Mouse (Mus musculus) brown adipose tissue, adult 24 weeks (tissue): ENCODE measurements around the gene Ugcg. TPM values are rescaled to one million over a fixed set of nuclear protein-coding genes. Genes with fewer than 3 reads are reported as not detected.
"Not testable (repeated sequence)": the region's sequence is repeated elsewhere in the genome, so short reads cannot be mapped to it uniquely, and the experiment has no call there.

Experiments
- H3K27ac ChIP-seq: fragments of 200-500 bp; replicated peaks from 2 replicates; pipeline ENCODE4 v1.5.1; 2012; ENCODE audit warnings: low read depth, mild to moderate bottlenecking, low read length
- H3K4me1 ChIP-seq: fragments of 200-500 bp; 2 replicates; pipeline ENCODE4 v1.6.1; 2012; ENCODE audit warnings: low read length, mixed read lengths; ENCODE audit not compliant: control insufficient read depth, insufficient read depth, insufficient read length
- H3K4me3 ChIP-seq: fragments of 200-500 bp; 2 replicates; pipeline ENCODE4 v1.5.1; 2012; ENCODE audit warnings: low read depth, mild to moderate bottlenecking, low read length, moderate library complexity; ENCODE audit not compliant: insufficient read depth
- polyA plus RNA-seq: library from polyadenylated mRNA; stranded (reverse); fragments of >200 nt; gene quantifications from 2 replicates; pipeline ENCODE4 v1.2.4, GENCODE M21; 2012; ENCODE audit not compliant: missing spikeins, insufficient read depth, insufficient read length

Ugcg gene
- polyA plus RNA-seq, 1 experiment: 7.0 TPM

DNA sequence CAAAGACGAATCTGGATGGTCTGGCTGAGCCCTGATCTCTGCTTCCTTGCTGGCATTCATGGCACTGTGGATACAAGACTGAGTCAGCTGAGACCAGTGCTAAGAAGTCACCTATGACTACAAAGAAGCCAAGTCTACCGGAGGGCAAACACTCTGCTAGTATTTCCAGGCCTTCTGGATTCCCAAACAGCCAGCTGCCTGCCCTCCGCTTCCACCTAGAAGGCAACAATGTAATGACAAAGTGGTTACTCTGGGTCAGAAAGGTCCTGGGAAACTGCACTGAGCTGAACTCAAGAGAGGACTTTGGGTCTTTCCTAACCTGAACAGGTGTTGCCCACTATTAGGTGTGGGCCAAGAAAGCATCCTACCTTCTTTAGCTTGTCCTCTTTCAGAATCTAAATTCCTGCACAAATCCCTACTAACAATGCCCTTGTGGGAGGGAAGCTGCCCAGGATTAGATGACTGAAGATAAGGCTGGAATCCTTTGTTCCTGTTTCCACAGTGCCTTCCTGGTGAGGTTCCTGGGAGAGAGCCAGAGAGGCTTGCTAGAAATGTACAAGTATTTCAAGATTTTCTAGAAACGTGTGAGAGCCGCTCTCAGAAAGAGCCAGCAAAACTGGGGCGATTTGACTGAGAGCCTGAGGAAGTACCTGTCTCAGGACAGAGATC is 63.5 kb downstream of the Ugcg start:
- H3K4me3 ChIP-seq: no peak overlapping the region
- peak overlapping the region; percentile 51 for H3K27ac ChIP-seq
- H3K4me1 ChIP-seq: peaks cover 20% of the 10 kb centered on the region; the same call in 1 of the 2 replicates

DNA sequence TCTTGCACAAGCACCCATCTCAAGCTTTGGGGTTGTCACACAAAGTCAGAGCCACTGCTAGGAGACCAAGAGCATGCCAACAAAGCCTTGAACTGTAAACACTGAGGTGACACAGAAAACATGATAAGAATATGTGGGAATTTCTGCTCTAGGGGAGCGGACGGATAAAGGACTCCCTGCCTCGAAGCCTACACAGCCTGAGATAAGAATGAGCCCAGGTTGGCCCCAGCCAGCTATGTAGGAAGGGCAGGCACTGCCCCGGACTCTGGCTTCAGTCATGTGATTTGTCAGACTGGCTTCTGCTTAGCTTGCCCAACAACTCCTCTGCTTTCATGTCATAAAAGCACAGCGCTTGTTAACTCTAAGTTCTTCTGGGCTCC is 64.0 kb downstream of the Ugcg start:
- Histone ChIP-seq H3K4me3 (no peak overlapping the region), H3K27ac (no peak overlapping the region; the same call in 1 of the 2 replicates), H3K4me1 (peaks cover 20% of the 10 kb centered on the region; the same call in 1 of the 2 replicates)

DNA sequence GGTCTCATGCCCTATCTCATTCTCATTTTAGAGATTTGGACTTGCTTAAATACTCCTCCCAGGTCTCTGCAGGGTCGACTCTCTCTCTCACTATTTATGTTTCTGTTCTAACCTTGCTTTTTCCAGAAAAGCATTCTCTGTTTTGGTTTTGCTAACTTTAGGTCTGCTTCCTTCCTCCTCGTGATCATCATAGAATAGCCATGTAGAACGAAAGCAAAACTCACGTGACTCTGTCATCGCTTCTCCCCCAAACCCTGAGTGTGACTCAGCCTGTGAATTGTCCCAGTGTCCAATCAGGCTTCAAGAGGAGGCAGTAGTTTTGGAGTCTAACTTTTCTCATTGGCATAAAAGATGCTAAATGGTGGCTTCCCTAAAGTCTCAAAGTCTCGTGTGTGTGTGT is 65.3 kb downstream of the Ugcg start:
- Histone ChIP-seq H3K4me3 (no peak overlapping the region), H3K4me1 (peaks cover 21% of the 10 kb centered on the region; the same call in 1 of the 2 replicates), H3K27ac (no peak overlapping the region)

DNA sequence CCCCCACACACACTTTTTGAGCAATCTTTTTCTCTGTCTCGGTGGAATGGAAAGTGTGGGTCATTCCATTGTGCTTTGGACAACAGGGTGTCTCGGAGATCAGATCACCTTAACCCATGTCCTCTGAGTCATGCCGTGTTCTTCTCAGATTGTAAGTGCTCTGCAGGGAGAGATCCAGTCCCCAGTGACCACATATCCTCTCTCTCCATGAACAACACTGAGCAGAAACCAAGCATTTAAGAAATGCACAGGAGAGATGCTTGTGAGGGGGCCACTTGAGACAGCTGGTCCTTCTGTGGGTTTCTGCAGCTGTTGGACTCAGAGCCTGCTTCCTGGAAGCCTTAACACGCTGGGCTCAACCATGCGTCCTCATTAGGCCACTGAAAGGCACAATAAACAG is 66.9 kb downstream of the Ugcg start:
- Histone ChIP-seq H3K27ac (no peak overlapping the region), H3K4me1 (peaks cover 25% of the 10 kb centered on the region; the same call in 1 of the 2 replicates), H3K4me3 (no peak overlapping the region)

DNA sequence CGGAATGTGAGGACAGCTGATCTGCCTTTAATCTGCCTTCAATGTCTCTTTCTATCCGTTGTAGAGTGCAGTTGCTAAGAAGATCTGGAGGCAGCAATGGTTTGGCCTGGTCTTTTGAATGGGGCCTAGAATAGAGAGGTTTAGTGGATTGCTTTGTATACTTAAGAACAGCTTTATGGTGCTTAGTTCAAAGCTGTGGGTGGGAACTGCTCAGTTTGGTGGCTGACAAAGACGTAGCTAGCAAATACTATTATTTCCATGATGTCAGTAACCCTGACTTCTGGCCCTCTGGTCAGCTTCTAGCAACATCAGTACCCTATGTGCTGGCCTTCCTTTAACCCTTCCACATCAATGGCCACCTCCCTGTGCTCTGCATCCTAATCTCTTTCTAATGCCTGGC is 68.8 kb downstream of the Ugcg start:
- peaks cover 31% of the 10 kb centered on the region; the same call in 1 of the 2 replicates for H3K4me1 ChIP-seq
- H3K27ac ChIP-seq: no peak overlapping the region
- no peak overlapping the region for H3K4me3 ChIP-seq

DNA sequence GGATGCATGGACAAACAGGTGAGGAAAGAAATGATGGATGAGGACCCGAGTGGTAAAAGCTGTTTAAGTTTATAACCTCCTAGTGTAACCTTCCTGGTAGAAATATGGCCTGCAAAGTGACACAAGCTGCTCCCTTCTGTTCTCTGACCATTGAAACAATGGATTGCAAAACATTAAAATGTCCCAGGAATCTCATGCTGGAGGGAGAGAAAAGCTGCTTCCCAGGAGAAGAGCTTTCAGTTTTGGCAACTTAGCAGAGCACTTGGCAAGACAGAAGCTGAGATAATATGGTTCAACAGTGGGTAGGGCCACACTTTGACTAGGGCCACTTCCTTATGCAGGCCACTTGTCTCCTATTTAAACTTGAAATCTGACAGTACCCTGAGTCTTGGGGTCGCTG is 69.7 kb downstream of the Ugcg start:
- H3K4me1 ChIP-seq: peaks cover 24% of the 10 kb centered on the region; the same call in 1 of the 2 replicates
- H3K27ac ChIP-seq: no peak overlapping the region
- no peak overlapping the region for H3K4me3 ChIP-seq

DNA sequence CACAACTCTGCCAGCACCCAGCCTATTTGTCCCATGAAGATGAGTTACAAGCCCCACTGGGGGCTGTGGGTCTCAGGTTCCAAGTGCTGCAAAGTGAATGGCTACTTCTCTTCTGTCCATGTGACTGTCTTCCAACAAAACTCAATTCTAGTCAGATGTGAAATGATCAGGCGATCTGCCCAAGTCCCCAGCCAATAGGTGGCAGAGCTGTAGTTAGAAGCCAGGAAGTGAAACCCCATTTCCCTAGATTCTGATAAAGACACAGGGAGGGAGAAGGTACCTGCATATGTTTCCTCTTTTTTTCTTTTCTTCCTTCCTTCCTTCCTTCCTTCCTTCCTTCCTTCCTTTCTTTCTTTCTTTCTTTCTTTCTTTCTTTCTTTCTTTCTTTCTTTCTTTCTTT is 70.7 kb downstream of the Ugcg start:
- Histone ChIP-seq H3K27ac (no peak overlapping the region), H3K4me1 (peaks cover 24% of the 10 kb centered on the region; the same call in 1 of the 2 replicates), H3K4me3 (no peak overlapping the region)

DNA sequence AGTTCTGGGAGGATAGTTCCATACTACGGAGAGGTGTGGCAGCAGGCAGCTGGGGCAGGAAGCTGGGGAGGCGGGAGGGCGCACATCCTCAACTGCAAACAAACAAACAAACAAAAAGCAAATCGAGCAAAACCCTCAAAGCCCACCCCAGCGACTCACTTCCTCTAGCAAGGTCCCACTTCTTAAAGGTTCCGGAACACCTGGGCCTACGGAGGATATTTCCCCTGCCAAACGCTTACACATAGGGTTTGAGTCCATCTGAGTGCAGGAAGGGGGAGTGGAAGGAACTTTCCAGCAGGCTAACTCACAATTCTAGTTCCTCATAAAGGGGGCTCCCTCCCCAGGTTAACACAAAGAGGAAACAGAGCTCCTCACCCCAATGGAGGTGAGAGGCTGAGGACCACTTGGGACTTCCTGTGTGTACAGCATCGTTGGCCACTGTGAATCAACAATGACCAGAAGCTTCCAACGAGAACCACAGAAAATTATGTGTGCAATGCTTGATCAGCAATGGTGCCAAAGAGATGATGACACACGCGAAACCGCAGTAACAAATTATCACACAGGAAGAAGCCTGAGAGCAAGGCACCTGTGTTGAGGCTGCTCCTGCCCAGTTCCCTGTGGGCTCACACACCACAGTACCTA is 71.9 kb downstream of the Ugcg start:
- Histone ChIP-seq H3K4me1 (peaks cover 24% of the 10 kb centered on the region; the same call in 1 of the 2 replicates), H3K4me3 (no peak overlapping the region), H3K27ac (0 out of 2 replicates have a peak overlapping the region, but pooled peaks have one; percentile 4)

DNA sequence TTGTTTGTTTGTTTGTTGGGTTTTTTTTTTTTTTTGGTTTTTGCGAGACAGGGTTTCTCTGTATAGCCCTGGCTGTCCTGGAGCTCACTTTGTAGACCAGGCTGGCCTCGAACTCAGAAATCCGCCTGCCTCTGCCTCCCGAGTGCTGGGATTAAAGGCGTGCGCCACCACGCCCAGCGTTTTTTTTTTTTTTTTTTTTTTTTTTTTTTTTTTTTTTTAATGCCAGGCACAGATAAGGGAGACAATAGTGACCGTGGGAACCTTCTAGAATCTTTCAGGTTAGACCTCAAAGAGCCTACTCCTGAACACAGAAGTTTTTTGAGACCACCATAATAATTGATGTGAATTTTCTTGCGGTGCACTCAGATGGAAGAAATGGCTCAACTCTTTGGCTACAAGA is 72.5 kb downstream of the Ugcg start:
- Histone ChIP-seq H3K27ac (0 out of 2 replicates have a peak overlapping the region, but pooled peaks have one; percentile 19), H3K4me1 (peaks cover 22% of the 10 kb centered on the region; the same call in 1 of the 2 replicates)
- H3K4me3 ChIP-seq: not testable (repeated sequence)

DNA sequence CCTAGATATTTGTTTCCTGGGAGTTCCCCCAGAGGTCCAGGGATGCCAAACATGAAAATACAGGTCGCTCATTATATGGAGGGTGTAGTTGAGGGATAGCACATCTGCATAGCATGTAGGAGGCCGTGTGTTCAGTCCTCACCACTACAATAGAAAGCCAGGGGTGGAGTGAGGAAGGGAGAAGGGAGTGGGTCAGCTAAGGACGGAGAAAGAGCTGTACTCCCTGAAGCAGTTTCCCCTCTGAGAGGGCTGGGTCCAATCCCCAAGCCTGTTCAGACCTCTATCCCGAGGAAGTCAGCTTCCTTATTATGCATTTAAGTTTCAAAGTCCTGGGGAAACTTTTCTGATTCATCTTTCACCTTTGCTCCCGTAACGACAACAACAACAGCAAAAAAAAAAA is 73.1 kb downstream of the Ugcg start:
- Histone ChIP-seq H3K4me3 (no peak overlapping the region), H3K4me1 (peaks cover 18% of the 10 kb centered on the region; the same call in 1 of the 2 replicates), H3K27ac (peak overlapping the region; percentile 19)

DNA sequence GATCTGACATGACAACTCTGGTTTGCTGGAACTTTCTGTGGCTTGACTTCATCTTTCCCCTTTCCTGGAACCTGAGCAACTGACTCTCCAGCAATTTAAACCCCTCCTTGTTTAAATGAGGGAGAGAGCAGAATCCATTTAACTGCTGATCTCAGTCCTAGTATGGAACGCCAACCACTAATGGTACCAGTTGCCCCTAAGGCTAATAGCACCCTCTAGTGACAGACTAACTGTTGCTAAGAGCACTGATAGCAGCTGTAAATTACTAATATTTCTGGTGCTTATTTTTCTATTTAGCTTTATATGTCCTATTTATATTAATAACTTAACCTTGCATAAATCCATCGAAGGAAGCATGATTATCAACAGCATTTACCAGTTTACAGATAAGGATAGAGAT is 74.4 kb downstream of the Ugcg start:
- no peak overlapping the region for H3K27ac ChIP-seq
- peaks cover 18% of the 10 kb centered on the region; the same call in 1 of the 2 replicates for H3K4me1 ChIP-seq
- no peak overlapping the region for H3K4me3 ChIP-seq

DNA sequence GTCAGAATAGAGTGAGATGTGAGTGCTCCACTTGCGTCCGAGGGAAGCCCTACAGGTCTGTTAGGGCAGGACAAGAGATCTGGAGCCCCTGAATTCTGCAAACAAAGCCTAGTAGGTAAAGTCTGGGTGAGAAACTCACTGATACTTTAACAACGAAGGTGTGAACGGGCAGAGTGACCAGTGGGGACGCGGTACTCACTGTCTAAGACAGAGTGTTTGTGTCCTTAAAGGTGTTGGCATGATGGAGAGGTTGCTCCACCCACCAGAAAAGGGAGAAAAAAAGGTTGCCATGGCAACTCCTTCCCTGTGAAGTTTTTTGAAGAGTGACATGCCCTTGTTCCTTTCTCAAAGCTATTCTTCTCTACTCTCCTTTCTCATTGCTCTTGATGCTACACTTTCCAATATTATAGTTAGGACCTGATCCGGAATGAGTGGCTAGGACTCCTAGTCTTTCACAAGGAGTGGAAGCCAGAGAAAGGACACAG is 75.6 kb downstream of the Ugcg start:
- no peak overlapping the region for H3K4me3 ChIP-seq
- peaks cover 14% of the 10 kb centered on the region; the same call in 1 of the 2 replicates for H3K4me1 ChIP-seq
- peak overlapping the region; percentile 27; the same call in 1 of the 2 replicates for H3K27ac ChIP-seq

DNA sequence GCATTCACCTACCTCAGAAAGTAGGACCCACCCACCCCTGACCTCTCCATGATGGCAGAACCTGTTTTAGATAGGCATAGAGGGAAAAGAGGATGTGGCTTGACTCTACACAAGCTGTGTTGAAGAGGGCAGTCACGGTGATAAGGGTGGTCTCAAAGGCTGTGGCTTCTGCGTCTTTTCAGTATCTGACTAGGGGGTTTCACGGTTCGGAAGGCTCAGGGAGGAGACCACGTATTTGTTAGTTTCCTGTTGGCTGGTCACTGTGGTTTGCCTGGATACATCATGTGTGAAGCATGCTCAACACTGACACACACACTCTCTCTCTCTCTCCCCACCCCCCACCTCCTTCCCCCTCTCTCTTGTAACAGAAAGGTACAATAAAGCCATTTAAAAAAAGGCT is 76.1 kb downstream of the Ugcg start:
- peak overlapping the region; percentile 27 for H3K27ac ChIP-seq
- H3K4me3 ChIP-seq: no peak overlapping the region
- peaks cover 13% of the 10 kb centered on the region; the same call in 1 of the 2 replicates for H3K4me1 ChIP-seq

DNA sequence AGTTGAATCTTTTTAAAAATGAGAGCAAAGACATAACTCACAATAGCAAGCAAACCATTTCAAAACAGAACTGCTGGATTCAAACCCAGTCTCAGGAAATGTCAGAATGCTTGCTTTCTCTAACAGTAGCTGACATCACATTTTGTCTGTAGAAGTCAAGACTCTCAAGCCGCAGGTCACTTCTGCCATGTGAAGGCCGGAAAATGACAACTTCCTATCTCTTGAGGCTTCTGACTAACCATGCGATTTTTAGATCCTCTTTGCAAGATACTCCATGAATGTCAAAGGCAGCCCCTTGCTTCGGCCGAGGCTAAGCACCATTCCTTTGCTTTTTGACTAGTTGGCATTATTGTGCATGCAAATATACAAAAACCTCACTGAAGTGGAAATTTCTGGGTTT is 76.6 kb downstream of the Ugcg start:
- Histone ChIP-seq H3K4me1 (peaks cover 13% of the 10 kb centered on the region; the same call in 1 of the 2 replicates), H3K27ac (no peak overlapping the region), H3K4me3 (no peak overlapping the region)
